Mouse (Mus musculus) inflammation-experienced regulatory T-cells, adult 6 months (primary cell): ENCODE data around the gene Ifitm5. TPM values are rescaled to one million over a fixed set of nuclear protein-coding genes. Genes with fewer than 3 reads are reported as not detected.

Experiments
- ATAC-seq: one replicate; pipeline ENCODE4 v1.8.0; 2017
- polyA plus RNA-seq, 3 experiments: library from polyadenylated mRNA; unstranded; fragments of 100-300 nt; shearing (Covaris generic); gene quantifications; one replicate each; pipeline ENCODE4 v1.2.1; 2017

The Ifitm5 gene
- polyA plus RNA-seq, 3 experiments from 2014 or later, result 0.46 TPM; not detected in 2

GRCm38 (mm10) chr7:140939669-140940171 lies 10.4 kb downstream of the Ifitm5 start:
- ATAC-seq, result no peak

- no peak for ATAC-seq
These were observed 11.2 kb downstream of the Ifitm5 start for GRCm38 (mm10) chr7:140938896-140939295.

- no peak for ATAC-seq
These were observed 11.7 kb downstream of the Ifitm5 start for GRCm38 (mm10) chr7:140938436-140938835.

- ATAC-seq, result no peak
These were observed 22.9 kb downstream of the Ifitm5 start for GRCm38 (mm10) chr7:140927181-140927580.

GRCm38 (mm10) chr7:140923070-140923775 lies 26.9 kb downstream of the Ifitm5 start:
- no peak for ATAC-seq

- ATAC-seq, result no peak
These were observed 27.6 kb downstream of the Ifitm5 start for GRCm38 (mm10) chr7:140922398-140923069.

- ATAC-seq, result no peak
These were observed 28.7 kb downstream of the Ifitm5 start for GRCm38 (mm10) chr7:140921225-140921975.

- ATAC-seq, result no peak
These were observed 29.6 kb downstream of the Ifitm5 start, which contains the start of gene Nlrp6 for GRCm38 (mm10) chr7:140920418-140921029. Gene Nlrp6 (plus strand): TSS chr7:140920902.

- ATAC-seq, result no peak
These were observed 30.2 kb downstream of the Ifitm5 start for GRCm38 (mm10) chr7:140919911-140920310.

GRCm38 (mm10) chr7:140914031-140914690 lies 35.9 kb downstream of the Ifitm5 start:
- ATAC-seq, result no peak

GRCm38 (mm10) chr7:140912846-140913482 lies 37.1 kb downstream of the Ifitm5 start:
- ATAC-seq, result no peak

- no peak for ATAC-seq
These were observed 37.8 kb downstream of the Ifitm5 start for GRCm38 (mm10) chr7:140912293-140912692.

- ATAC-seq, result peak; percentile 86
These were observed 41.4 kb downstream of the Ifitm5 start for GRCm38 (mm10) chr7:140908634-140909107.

GRCm38 (mm10) chr7:140908181-140908580 lies 41.9 kb downstream of the Ifitm5 start:
- no peak for ATAC-seq

GRCm38 (mm10) chr7:140907697-140908096 lies 42.4 kb downstream of the Ifitm5 start:
- no peak for ATAC-seq

- ATAC-seq, result no peak
These were observed 43.0 kb downstream of the Ifitm5 start for GRCm38 (mm10) chr7:140907131-140907530.

GRCm38 (mm10) chr7:140905642-140906081 lies 44.4 kb downstream of the Ifitm5 start:
- ATAC-seq, result no peak

- no peak for ATAC-seq
These were observed 46.9 kb downstream of the Ifitm5 start for GRCm38 (mm10) chr7:140903212-140903611.

GRCm38 (mm10) chr7:140902036-140902875 lies 47.8 kb downstream of the Ifitm5 start:
- ATAC-seq, result no peak

- ATAC-seq, result no peak
These were observed 49.9 kb downstream of the Ifitm5 start, which contains the start of gene Cox8b for GRCm38 (mm10) chr7:140900220-140900619. Gene Cox8b (minus strand): TSS chr7:140900446.
